Mouse (Mus musculus) brain, embryonic 18.5 days (tissue): Measurements from ENCODE around the gene Syne3.

ENCODE experiments used
- DNase-seq: peaks from one replicate; pipeline ENCODE4 v3.0.0-alpha.2; 2012; ENCODE audit warnings: low read depth, low spot score

Gene Syne3

DNA sequence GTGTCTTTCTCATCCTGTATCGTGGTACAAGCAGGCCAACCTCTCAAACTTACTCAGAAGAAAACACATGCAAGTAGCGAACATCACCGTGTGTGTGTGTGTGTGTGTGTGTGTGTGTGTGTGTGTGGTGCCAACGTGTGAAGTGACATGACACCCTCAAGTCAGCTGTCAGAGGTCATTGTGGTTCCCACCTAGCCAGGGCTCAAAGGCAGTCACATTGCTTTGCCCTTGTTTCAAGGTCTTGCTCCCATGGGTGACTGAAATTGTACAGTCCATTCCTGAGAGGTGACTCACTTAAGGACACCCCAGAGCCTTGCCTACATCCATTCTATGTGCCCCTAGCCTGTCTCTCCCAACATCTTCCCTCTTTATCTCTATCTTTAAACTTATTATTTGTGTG is 40.0 kb downstream of the Syne3 start:
- DNase-seq = no peak

DNA sequence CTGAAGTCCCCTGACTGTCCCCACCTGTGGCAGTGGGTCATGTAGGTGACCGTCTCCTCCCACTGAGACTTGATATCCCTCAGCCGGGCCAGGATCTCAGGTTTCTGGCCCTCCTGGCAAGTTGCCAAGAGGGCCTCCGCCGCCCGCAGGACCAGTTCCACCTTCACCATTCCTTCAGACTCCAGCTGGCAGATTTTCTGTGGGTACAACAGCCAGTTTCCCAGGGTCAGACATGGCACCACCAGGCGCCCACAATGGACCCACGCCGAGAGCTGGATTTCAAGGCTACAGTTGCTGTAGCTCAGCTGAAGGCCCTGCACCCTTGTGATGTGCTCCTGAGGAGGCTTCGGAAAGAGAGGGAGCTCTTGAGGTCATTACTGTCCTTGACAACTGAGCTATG is 40.4 kb downstream of the Syne3 start:
- DNase-seq = no peak

DNA sequence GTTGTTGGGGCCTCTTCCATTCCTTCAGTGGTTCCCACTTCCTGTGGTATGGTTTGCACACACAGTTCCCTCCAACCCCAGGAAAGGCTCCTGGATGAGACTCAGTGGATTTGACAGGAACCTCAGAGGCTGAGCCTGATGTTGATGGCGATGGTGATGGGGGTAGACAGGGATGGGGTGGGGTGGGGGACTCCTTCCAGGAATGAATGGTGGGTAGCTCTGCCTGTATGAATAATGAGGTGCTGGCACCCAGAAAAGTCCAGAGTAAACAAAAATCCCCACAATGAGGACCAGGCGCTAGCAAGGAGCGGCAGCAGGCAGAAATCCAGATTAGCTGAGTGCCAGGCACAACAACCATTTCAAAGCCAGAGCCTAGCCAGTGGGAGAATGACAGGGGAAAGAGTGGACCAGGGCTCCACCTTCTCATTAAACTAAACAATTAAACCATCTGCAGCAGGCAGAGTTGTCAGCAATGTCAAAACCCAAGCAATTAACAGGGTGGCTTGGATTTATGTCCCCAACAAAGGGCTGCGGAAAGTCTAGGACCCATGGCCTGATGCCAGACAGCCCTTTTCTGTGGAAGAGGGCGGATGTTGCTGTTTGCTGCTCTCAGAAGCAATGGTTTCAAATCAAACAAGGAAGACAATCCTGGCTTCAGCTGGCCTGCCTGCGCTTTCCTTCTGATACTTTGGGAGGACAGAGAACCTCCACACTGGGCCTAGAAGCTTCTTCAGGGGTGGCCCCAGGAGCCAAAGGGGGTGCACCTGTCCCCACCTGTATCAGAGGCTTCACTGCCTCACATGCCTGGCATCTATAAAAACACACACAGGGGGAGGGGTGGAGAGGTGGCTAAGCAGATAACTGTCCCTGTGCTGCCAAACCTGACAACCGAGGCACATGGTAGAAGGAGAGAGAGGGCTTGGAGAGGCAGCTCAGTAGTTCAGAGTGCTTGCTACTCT is 44.4 kb downstream of the Syne3 start:
- peak; percentile 42 for DNase-seq

GRCm38 (mm10) chr12:104960421-104960820 is 49.2 kb downstream of the Syne3 start:
- no peak for DNase-seq

DNA sequence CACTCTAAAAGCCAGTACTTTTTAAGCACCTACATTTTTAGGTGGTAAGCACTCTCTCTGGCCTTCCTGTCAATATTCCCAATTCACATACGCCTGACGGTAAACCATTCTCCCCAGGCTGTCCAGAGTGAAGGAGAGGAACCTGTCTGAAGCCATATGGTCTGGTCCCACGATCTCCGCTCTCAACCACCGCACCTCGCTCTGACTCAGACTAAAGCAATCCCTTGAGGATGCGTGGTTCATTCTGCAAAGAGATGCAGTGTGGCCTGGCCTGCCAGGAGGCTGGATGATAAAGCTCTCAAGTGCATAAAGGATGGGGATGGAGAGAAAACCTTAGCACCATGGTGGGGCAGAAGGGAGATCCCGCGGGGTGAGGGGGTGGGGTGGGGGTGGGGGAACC is 49.6 kb downstream of the Syne3 start:
- no peak for DNase-seq

GRCm38 (mm10) chr12:104958263-104958662 is 51.3 kb downstream of the Syne3 start:
- no peak for DNase-seq

- DNase-seq = no peak
These were observed 52.4 kb downstream of the Syne3 start for GRCm38 (mm10) chr12:104957165-104957564.

DNA sequence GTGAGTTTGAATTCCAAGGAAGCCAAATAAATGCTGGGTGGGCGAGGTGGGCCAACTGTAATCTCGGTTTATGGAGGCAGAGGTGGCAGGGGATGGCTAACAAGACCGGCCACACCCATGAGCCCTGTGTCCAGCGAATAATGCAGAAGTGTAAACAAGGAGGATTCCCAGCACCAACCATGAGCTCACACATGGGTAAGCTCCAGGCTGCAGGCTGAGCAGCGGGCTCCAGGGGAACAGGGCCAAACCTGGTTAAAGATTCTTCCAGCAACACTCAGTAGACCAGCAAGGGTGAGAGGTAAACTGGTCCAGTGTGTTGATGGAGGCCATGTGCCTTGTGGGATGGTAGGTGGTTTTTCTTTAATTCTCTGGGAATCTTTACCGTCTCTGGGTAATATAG is 53.2 kb downstream of the Syne3 start:
- DNase-seq = no peak

GRCm38 (mm10) chr12:104955003-104955800 is 54.4 kb downstream of the Syne3 start:
- DNase-seq = no peak

- DNase-seq = no peak
These were observed 55.7 kb downstream of the Syne3 start for GRCm38 (mm10) chr12:104953941-104954340.

DNA sequence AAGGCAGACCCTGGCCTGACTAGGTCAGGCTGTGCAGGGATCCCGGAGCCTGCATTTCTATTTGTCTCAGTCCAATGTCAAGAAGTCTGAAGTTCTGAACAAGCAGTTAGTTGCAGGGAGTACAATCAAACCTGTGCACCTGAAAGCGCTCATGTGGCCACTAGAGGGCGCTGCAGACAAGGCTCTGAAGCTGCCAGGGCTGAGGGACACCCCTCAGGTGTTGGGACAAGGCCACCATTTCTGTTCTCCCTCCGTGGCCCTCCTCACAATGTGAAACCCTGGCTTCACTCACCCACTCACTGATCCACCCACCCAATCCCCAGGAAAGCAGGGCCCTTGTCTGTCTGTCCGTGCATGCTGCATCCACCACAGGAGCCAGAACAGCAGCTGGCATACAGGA is 57.2 kb downstream of the Syne3 start:
- no peak for DNase-seq

DNA sequence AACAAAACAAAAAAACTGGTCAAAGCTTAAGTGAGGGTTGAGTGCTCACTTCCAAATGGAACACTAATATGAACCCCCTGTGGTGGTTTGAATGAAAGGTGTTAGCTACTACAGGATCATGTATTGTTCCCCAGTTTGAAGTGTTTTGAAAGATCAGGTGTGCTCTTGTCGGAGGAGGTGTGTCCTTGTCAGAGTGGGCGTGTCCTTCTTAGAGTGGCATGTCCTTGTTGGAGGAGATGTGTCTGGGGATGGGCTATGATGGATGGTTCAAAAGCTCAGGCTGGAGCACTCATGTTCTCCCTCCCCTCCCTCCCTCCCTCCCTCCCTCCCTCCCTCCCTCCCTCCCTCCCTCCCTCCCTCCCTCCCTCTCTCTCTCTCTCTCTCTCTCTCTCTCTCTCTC is 61.7 kb downstream of the Syne3 start:
- DNase-seq = no peak

DNA sequence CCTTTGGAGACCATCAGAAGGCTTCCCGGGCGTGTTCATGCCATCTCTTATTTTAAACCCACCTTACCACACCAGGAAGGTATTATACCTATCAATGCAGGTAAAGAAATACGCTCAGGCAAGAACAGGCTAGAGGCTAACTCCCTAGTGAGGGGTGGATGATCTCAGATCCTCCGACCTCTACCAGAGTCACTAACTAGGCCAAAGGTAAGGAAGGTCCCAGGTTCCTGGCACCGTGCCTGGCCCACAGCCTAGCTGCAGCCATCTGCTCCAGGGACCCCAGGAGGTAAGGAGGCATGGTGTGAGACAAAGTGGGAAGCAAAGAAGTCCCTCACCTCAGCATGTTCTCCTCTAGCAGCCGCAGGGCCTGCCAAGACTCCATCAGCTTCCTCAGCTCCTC is 63.4 kb downstream of the Syne3 start:
- no peak for DNase-seq

DNA sequence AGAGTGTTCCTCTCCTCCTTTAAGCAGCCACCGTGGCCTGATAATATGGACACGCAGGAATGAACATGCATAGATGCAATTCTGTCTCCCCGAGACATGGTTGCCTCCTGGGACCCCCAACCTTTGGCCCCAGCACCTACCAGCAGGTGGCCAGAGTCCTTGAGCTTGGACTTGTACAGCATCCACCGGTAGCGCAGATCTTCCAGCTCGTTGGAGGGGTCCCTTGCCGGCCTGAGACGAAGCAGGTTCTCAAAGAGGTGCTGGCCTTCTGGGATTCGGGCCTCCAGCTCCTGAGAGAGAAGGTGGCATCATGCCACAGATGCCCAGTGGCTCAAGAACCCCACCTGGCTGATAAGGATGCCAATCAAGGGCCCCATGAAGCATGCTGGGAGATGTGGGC is 69.1 kb downstream of the Syne3 start:
- DNase-seq = no peak

DNA sequence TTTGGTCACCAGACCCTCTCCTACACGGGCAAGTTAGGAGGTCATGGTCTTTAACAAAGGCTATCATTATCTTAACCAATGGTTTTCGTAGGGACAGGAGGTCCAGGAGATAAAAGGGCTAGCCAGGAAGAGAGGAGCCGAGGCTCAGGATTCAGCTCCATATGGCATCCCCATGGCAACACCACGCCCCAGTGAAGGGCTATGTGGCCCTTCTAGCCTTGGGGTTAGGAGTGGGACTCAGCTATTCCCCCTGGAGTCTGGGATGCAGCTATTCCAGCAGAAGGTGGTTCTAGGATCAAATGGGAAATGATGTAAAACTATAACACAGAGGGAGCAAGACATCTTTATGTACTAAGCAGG is 69.6 kb downstream of the Syne3 start:
- DNase-seq = no peak

DNA sequence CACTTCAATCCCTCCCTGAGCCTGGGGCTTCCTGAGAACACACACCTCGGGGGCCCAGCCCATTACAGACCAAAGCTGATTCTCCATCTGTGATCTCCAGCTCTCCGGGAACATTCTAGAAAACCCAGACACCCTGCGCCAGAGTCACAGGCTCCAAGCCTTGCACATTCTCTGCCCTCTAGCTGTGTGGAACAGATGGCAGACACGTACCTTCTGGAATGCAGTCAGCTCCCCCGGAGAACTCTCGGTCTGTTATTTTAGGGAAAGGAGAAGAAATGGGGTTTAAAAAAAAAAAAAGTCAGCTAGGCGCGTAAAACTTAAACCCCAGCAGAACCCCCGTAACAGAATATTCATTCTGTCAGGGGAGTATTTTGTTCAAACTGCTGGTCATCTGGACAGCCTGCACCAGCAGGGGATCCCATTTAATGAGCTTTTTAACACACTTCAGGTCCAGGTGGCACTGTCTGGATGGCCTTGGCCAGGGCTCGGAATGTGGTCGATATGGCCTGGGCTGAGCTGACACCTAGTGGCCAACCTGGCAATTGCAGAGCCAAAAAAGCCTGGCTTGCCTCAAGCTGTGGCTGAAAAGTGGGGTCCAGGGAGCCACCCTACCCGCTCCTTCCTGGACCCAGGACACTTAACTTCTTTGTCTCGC is 70.1 kb downstream of the Syne3 start:
- peak; percentile 43 for DNase-seq

DNA sequence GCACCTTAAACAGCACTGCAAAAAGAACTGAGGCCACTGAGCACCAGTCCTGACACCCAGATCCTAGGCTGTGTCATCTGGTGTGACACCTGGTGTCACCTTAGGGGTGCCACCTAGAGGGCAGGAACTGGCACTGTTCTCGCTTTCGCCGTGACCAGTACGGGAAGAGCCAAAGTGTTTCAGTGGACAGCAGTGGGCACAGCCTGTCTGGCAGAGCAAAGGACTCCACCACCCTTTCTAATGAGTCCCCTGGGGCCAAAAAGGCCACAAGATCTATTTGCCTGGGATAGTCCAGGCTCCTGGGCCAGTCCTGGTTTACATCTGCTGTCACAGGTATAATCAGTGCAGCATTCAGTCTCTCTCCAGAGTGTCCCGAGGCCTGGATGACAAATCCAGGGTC is 70.7 kb downstream of the Syne3 start:
- DNase-seq = no peak

DNA sequence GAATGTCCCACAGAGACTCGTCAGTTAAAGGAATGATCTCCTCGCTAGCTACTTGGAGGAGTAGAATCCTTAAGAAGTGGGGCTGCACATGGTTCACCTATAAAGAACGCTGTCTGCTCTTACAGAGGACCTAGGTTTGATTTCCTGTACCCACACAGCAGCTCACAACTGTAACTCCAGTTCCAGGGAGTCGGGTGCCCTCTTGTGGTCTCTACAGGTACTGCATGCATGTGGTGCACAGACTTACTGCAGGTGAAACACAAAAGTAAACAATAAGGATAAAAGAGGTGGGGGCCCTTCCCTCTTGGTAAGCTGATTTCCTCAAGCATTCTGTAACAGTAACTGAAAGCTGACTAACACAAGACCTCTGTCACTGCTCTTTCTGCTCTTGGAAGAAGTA is 73.4 kb downstream of the Syne3 start:
- no peak for DNase-seq

DNA sequence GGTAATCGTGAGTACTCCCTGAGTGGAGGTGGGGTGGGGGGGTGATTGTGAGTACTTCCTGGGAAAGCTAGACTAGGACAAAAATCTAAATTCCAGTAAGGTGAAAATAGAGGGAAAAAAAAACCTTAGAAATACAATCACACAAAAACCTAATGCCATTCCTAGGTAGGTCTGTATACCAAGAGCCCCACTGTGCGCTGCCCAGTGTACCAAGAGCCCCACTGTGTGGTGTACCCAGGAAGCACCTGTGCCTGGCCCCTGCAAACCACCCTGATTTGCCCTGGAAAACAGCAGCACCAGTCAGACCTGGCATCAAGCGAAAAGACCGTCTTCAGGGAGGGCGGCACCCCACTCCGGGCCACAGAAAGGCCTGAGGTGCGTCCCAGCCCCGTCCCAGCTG is 74.5 kb downstream of the Syne3 start:
- no peak for DNase-seq

GRCm38 (mm10) chr12:104933800-104934199 is 75.8 kb downstream of the Syne3 start:
- DNase-seq = no peak

DNA sequence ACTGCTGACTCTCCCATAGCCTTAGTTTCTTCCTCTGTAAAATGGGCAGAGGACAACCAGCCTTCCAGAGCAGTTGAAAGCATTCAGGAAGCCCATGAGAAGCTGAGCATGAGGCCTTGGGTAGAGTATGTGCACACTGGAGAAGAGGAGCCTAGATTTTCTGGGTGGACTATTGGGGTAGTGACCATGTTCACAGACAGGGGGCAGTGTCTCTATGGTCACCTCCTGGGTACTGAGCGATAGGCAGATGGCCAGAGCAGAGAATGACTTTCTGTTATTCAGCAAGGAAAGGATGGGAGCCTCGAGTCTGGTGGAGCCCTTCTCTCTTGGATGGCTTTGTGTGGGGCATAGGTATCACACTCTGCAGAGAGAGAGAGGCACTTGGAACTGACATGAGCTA is 76.4 kb downstream of the Syne3 start:
- DNase-seq = no peak

GRCm38 (mm10) chr12:104925765-104926164 is 83.8 kb downstream of the Syne3 start:
- DNase-seq = no peak
